Mouse (Mus musculus): ENCODE data around the gene Pitx2. TPM values are rescaled to one million over a fixed set of nuclear protein-coding genes. Genes with fewer than 3 reads are reported as not detected.

The Pitx2 gene
- total RNA-seq, 2 experiments from 2014 or later, result not detected

- ATAC-seq (replicated peaks; ENCODE audit: low FRiP score, poor library complexity, severe bottlenecking), result no peak
Observed at GRCm38 (mm10) chr3:129201156-129201555, 1.5 kb downstream of the Pitx2 start.

GRCm38 (mm10) chr3:129201681-129202255, 2.1 kb downstream of the Pitx2 start:
- ATAC-seq (replicated peaks; ENCODE audit: low FRiP score, poor library complexity, severe bottlenecking), result no peak

DNA sequence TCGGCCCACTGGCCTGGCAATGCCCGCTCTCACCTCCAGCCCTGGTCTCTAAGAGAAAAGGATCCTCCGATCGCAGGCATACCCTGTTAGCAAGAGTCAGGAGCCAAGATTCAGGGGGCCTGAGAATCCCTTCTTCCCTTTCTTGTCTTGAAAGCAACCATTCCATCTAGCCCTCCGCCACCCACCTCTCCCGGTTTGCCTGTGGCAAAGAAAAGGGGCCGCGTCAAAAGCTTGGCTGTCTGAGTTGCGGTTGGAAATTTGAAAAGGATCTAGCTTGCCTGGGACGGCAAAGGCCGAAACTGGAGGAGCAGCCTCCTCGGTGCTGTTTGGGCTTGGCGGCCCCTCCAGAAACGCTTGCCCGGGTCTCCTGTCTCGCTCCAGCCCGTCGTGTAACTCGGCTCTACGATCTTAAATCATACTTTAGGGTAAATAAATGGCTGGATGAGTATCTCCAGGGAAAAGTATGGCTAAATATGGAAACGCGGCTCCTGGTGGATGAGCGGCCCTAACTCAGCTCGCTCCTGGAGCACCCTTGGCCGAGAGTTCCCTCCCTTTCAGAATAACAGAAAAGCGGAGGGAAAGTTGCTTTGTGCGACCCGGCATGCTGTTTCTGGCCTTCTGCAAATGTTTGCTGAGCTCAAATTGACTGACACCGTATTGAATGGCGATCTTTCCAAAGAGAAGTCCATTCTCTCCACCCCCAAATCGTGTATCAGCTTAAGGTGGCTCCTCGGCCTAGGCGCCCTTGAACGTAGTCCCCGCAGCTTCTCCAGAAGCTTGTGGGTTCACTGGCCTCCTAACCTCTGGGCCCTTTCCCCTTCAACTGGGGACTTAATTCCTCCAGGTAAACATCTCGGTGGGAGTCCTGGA, 3.4 kb downstream of the Pitx2 start:
- no peak for ATAC-seq (replicated peaks; ENCODE audit: low FRiP score, poor library complexity, severe bottlenecking)

GRCm38 (mm10) chr3:129203761-129204440, 4.2 kb downstream of the Pitx2 start:
- ATAC-seq (replicated peaks; ENCODE audit: low FRiP score, poor library complexity, severe bottlenecking), result no peak

DNA sequence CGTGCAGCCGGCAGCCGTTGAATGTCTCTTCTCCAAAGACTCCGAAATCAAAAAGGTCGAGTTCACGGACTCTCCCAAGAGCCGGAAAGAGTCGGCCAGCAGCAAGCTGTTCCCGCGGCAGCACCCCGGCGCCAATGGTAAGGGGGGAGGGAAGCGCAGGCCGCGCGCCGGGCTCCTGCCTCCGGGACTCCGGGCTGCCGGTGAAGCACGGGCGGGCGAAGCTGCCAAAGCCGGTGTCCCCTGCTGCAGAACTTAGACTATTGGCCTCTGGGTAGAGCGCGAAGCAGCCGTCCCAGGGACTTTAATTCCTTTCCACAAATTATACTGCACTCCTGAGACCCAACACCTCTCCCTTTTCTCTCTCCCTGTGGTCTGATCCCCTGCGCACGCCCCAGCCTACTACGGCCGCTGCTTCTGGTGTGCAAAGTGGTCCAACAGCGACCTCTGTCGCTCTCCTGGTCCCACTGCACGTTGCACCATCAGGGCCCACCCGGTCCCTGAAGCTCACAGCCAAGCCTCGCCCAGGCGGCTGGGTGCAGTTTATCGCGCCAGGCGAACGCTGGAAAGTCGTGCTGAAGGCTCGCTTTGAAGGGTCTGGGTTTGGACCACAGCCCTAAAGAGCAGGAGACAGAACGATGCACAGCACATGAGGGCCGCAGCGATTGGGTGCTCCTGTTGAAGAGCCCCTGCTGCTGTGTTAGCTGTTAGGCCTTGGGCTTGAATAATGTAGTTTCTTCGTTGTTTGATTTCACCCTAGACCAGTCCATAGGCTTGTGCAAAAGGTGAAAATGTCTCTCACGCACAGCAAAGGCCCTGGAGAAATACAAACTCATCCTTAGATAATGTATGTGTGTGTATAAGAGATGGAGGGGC, 5.0 kb downstream of the Pitx2 start:
- no peak for ATAC-seq (replicated peaks; ENCODE audit: low FRiP score, poor library complexity, severe bottlenecking)

DNA sequence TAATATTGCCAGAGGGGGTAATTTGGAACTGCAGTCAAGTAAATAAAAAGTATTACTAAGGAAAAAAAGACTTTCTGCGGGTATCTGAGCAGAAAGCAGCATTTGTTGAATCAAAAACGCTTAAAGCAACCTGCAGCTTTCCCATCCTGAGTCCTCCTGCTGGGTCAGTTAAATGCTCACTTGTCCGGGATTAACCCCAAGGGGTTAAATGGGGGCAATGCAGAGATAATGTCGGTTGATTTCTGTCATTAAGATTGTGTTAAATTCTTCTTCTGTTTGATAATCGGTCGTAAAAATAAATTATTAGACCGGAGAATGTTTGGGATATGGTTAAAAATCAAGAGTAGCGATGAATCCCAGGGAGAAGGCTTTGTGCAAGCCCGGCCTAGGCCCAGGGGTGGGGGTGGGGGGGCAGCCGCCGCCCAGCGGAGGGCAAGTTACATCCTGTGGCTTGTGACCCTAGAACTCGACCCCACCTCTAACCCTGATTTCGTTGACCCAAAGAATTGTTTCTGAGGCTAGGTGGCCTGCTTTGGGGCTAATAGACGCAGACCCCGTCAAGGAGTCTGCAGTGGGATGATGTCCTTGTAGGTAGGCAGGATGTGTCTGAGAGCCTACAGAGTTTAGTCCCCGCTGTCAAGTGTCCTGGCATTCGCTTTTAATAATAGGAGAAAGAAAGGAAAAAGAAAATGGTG, 6.0 kb downstream of the Pitx2 start:
- ATAC-seq (replicated peaks; ENCODE audit: low FRiP score, poor library complexity, severe bottlenecking), result no peak

GRCm38 (mm10) chr3:129206776-129207175, 7.1 kb downstream of the Pitx2 start:
- ATAC-seq (replicated peaks; ENCODE audit: low FRiP score, poor library complexity, severe bottlenecking), result no peak

DNA sequence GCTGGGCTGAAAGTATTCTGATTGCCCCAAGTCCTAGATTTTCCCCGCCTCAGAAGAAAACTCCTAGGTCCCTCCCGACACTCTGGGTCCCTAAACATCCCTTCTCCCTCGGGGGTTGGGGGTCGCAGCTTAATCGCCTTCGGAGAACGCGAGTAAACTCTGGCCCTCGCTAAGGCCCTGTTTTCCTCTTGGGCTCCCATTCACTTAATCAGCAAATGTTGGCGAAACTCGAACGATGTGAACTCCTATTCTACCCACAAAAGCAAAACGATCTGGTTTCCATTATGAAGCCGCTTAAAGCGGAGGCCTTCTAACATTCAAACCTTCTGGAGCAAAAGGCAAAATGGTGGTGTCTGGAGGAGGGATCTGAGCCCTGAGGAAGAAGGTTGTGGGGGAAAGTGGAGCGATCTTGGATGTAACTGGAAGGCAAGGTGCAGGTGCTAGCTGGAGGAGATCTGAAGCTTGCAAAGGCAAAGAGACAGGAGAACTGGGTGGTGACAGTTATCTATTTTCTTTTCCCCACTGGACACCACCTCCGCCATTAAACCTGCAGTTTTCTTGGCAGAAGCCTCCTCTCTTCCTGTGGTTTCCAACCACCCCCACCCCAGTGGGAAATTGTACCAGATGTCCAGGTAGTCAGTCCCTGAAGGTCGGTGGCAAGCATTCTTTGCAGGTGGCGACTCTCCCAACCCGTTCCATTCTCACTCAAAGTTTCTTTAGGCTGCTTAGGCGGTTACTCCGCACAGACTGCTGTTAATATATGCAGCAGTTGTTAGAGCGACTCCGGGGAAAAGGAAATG, 7.8 kb downstream of the Pitx2 start:
- no peak for ATAC-seq (replicated peaks; ENCODE audit: low FRiP score, poor library complexity, severe bottlenecking)

DNA sequence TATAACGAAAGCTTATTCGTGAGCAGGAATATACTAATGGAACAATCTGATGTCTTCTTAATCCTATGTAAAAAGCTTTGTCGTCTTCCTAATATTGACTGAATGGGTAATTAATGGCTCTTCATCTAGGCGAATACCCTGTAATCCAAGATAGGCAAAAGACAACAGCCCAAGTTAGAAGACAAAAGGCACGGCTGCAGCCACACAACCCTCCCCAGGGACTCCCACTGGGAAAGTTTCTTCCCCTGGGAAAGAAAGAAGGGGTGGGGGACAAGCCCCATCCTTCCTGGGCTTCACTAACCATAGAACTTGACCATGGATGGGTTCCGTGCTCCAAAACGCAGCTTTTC, 8.3 kb downstream of the Pitx2 start:
- ATAC-seq (replicated peaks; ENCODE audit: low FRiP score, poor library complexity, severe bottlenecking), result no peak

DNA sequence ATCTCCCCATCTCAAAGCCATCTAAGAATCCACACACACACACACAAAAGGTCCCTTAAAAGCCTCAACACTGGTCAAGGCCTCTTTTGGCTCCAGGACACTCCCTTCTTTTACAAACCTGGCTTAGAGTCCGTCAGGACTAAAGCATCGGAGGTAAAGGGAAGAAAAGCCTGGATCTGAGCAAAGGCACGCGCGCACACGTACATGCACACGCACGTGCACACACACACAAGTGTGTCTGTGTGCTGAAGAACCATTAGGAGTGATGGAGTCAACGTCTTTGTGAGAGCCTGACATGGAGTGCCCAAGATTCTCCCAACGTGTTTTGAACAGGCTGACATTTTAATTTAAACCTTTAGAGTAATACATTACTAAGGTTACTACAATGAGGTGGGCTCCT, 8.7 kb downstream of the Pitx2 start:
- ATAC-seq (replicated peaks; ENCODE audit: low FRiP score, poor library complexity, severe bottlenecking), result no peak

DNA sequence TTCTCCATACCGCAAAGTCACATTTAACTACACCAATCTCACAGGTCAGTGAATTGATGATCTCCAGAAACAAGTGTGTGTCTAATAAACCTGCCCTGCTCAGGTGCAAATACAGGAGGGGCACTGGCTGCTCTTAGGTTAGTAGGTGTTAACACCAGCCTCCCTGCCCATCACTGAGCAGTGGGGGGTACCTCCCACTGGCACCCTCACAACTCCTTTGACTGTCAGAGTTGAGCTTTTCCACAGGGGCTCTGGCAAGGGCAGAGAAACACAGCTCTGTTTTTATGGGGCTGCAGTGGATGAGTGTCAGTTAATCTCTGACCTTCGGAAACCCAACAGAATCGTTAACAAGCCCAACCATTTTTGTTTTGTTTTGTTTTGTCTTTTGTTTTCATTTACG, 9.6 kb downstream of the Pitx2 start:
- no peak for ATAC-seq (replicated peaks; ENCODE audit: low FRiP score, poor library complexity, severe bottlenecking)

- ATAC-seq (replicated peaks; ENCODE audit: low FRiP score, poor library complexity, severe bottlenecking), result no peak
Observed at GRCm38 (mm10) chr3:129209771-129210170, 10.1 kb downstream of the Pitx2 start.

DNA sequence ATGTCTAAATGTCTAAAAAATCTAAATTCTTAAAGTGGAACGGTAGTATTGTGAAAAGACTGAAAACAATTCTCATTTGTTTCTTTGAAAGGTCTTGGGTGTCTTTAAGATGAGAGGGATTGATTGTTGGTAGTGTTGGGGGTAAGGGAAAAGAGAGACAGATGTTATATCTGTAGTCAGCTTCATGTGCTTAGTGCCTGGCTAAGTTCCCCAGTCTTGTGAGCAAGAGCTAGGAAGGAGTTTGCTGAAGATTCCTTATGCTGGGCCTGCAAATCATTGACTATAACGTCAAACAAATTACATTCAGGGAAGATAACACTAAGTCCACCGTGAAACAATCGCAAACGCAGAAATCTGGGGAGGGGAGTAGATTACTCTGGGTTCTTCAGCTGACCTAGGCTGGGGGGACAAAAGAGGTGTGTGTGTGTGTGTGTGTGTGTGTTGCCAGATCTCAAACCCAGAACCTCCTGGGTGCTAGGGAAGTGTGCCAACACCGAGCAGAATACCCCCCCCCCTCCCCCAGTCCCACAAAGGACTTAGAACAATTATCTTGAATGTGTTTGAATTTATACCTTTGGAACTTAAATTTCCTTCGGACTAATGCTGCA, 12.5 kb downstream of the Pitx2 start:
- no peak for ATAC-seq (replicated peaks; ENCODE audit: low FRiP score, poor library complexity, severe bottlenecking)

DNA sequence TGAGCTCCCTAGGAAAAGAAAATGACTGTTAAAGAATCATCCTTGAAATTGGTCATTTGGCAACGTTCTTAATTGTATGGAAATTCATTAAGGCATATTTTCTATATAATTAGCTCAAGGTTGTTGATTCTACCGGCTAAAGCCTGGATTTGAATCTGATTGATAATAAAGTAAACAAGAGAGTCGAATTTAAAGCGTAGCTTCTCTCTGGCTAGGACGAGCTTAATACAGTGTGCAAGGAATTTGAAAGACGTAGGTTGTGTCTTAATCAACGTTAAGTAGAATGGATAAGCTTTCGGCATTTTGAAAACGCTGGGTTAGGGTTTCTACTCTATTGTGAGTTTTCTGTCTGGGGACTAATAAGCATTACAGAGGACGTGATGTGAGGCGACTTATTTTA, 13.1 kb downstream of the Pitx2 start:
- ATAC-seq (replicated peaks; ENCODE audit: low FRiP score, poor library complexity, severe bottlenecking), result no peak

- ATAC-seq (replicated peaks; ENCODE audit: low FRiP score, poor library complexity, severe bottlenecking), result no peak
Observed at GRCm38 (mm10) chr3:129213633-129214145, 14.0 kb downstream of the Pitx2 start.

DNA sequence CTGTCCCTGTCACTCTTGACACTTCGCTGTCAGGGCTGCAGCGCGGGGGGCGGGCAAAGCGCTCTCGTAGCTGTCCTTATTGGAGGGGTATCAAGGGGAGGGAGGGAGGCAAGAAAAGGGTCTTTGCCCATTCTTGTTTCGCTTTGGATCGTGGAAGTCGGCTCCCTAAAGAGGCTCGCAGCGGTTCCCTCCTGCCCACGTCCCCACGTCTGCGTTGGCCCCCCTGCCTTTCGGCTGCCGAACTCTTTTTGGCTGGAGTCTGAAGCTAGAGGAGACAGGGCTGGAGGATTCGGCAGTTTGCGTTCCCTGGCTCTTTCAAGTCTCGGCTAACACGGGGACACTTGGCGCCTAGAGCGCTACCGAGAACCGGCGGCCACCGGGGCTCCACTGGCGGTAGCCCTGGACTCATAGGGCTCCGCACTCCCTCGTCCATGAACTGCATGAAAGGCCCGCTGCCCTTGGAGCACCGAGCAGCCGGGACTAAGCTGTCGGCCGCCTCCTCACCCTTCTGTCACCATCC, 14.5 kb downstream of the Pitx2 start:
- no peak for ATAC-seq (replicated peaks; ENCODE audit: low FRiP score, poor library complexity, severe bottlenecking)

- ATAC-seq (replicated peaks; ENCODE audit: low FRiP score, poor library complexity, severe bottlenecking), result no peak
Observed at GRCm38 (mm10) chr3:129214666-129215161, 15.0 kb downstream of the Pitx2 start.

GRCm38 (mm10) chr3:129215241-129215750, 15.6 kb downstream of the Pitx2 start:
- no peak for ATAC-seq (replicated peaks; ENCODE audit: low FRiP score, poor library complexity, severe bottlenecking)
